Mouse (Mus musculus) cerebellum, adult 8-10 months (tissue): ENCODE data around the gene Xylt1.

Experiments used
- DNase-seq: peaks from one replicate; pipeline ENCODE4 v3.0.0; 2022

The Xylt1 gene

GRCm38 (mm10) chr7:117484989-117485536 is 104.3 kb downstream of the Xylt1 start:
- DNase-seq: no peak

GRCm38 (mm10) chr7:117486425-117487172 is 105.8 kb downstream of the Xylt1 start:
- no peak for DNase-seq

GRCm38 (mm10) chr7:117487173-117487490 is 106.4 kb downstream of the Xylt1 start:
- DNase-seq: no peak

- no peak for DNase-seq
These were observed 109.2 kb downstream of the Xylt1 start for GRCm38 (mm10) chr7:117489973-117490372.

GRCm38 (mm10) chr7:117490500-117491205 is 109.9 kb downstream of the Xylt1 start:
- no peak for DNase-seq

- no peak for DNase-seq
These were observed 110.7 kb downstream of the Xylt1 start for GRCm38 (mm10) chr7:117491495-117491894.

GRCm38 (mm10) chr7:117494210-117494609 is 113.4 kb downstream of the Xylt1 start:
- DNase-seq: no peak

GRCm38 (mm10) chr7:117494618-117495310 is 114.0 kb downstream of the Xylt1 start:
- no peak for DNase-seq

GRCm38 (mm10) chr7:117495751-117496150 is 115.0 kb downstream of the Xylt1 start:
- DNase-seq: no peak

- DNase-seq: no peak
These were observed 117.4 kb downstream of the Xylt1 start for GRCm38 (mm10) chr7:117498173-117498572.

GRCm38 (mm10) chr7:117501355-117502181 is 120.8 kb downstream of the Xylt1 start:
- DNase-seq: no peak

- no peak for DNase-seq
These were observed 121.6 kb downstream of the Xylt1 start for GRCm38 (mm10) chr7:117502415-117502814.

GRCm38 (mm10) chr7:117503714-117504113 is 122.9 kb downstream of the Xylt1 start:
- no peak for DNase-seq

GRCm38 (mm10) chr7:117505791-117506190 is 125.0 kb downstream of the Xylt1 start:
- DNase-seq: no peak

GRCm38 (mm10) chr7:117507351-117507750 is 126.6 kb downstream of the Xylt1 start:
- no peak for DNase-seq

- no peak for DNase-seq
These were observed 127.3 kb downstream of the Xylt1 start for GRCm38 (mm10) chr7:117508090-117508489.

GRCm38 (mm10) chr7:117510113-117510512 is 129.3 kb downstream of the Xylt1 start:
- DNase-seq: no peak

GRCm38 (mm10) chr7:117512301-117512700 is 131.5 kb downstream of the Xylt1 start:
- DNase-seq: no peak

- no peak for DNase-seq
These were observed 135.0 kb downstream of the Xylt1 start for GRCm38 (mm10) chr7:117515794-117516193.

GRCm38 (mm10) chr7:117516896-117517295 is 136.1 kb downstream of the Xylt1 start:
- no peak for DNase-seq

- no peak for DNase-seq
These were observed 140.6 kb downstream of the Xylt1 start for GRCm38 (mm10) chr7:117521369-117521768.

GRCm38 (mm10) chr7:117522092-117522635 is 141.4 kb downstream of the Xylt1 start:
- DNase-seq: no peak
